Mouse (Mus musculus) G1E-ER4 (cell line): ENCODE results near the gene Shisa3. TPM values are rescaled to one million over a fixed set of nuclear protein-coding genes. Genes with fewer than 3 reads are reported as not detected.

Experiments
- GATA1 ChIP-seq: IDR thresholded peaks from one replicate; pipeline ENCODE4 v1.8.0; 2012; ENCODE audit warnings: low read length, inconsistent platforms
- polyA plus RNA-seq: library from polyadenylated mRNA; stranded (reverse); fragments of >175 nt; gene quantifications from 2 replicates; pipeline ENCODE4 v1.2.3, GENCODE M21; 2012

Gene Shisa3
- polyA plus RNA-seq, 1 experiment = not detected

DNA sequence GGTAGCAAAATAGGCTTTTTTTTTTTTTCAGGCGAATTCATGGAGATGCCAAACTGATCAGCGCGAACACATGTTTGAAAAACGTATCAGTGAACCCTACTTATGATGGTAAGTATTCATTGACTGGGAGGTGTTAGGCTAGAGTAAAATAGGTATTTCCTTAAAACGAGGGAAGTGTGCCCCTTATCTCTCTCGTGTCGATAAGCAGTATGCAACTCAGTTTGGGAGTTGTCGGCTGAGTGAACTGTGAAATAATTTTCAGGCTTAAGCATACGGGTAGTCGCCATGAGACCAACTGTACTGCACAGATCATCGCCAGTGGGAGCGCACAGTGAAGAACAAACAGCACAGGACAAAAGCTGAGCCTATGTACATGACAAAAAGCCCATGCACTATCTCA lies 13.5 kb downstream of the Shisa3 start:
- no peak for TF ChIP-seq GATA1

GRCm38 (mm10) chr5:67628180-67628940 lies 20.7 kb downstream of the Shisa3 start:
- no peak for TF ChIP-seq GATA1

- no peak for TF ChIP-seq GATA1
Observed at GRCm38 (mm10) chr5:67629440-67629839, 21.8 kb downstream of the Shisa3 start.

DNA sequence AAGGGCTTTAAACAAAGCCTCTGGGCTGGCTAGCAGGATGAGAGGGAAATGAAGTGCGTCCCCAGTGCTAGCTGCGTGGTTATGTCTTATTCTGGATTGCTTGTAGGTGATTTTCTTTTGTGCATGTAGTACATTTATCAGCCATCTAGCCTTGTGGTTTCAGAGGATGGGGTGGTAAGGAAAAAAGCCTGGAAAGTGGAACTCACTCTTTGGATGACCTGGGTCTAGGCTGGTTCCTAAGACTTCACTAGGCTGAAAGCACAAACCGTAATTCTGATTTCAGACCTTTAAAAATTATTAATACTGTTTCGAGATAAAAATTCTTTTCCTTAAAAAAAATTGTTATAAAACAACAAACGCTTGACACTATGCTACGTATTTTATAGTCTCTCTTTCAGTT lies 22.2 kb downstream of the Shisa3 start:
- no peak for TF ChIP-seq GATA1

- TF ChIP-seq GATA1 = no peak
Observed at GRCm38 (mm10) chr5:67631261-67631660, 23.6 kb downstream of the Shisa3 start.

DNA sequence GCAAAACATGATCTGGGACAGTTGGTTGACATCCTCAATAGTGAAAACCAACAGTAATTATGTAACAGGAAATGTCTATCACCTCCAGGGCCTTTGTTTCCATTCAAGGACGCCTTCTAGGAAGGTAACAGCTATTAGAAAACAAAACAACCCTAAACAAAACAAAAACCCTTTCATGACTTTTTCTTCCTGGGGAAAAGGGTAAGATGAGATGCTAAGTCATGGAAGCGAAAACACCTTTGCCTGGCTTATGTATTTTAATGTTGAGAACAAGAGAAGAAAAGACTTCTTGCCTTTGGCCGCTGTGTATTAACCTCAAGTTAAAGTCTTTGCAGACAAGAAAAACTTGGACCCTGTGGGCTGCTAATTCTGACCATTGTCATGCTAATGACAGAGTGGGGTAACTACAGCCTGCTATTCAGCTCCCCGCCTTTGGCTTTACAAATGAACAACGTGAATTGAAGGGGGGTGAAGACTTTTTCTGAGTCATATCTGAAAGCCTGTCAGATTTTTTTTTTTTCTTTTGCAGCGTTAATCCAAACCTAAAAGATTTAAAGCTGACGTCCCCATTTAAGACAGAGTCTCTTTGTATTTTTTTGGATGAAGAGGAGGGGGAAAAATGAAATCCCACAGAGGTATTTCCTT lies 25.6 kb downstream of the Shisa3 start:
- TF ChIP-seq GATA1 = no peak

GRCm38 (mm10) chr5:67633831-67634268 lies 26.2 kb downstream of the Shisa3 start:
- no peak for TF ChIP-seq GATA1

- TF ChIP-seq GATA1 = no peak
Observed at GRCm38 (mm10) chr5:67634339-67634738, 26.7 kb downstream of the Shisa3 start.

DNA sequence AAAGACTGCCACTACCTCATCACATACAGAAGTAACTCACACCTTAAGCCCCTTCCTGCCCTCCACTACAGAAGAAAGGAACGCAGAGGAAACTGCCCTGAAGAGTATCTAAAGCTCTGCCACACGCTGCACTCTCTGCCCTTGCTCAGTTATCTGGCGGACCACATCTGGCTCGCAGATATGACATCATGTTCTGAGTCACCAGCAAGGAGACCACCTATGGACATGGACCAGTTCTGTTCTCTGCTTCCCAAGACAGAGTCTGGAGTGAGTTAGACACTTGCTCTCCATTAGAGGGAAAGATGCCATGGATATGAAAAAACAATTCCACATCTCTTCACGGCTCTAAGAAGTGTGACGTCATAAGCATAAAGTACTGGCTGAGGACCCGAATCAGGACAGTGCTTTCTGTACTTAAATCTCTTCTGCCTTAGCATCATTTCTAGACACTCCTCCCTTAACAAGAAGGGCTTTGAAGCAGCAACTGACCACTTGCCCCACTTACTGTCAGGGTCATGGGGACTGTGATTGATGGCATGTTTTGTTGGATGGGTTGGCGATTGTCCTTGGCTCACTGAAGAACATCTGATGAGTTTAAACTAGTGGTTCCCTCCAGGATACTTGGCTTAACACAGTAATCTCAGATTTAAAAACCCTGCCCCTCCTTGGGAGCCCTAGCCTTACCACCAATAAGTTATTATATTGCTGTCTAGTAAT lies 33.1 kb downstream of the Shisa3 start:
- no peak for TF ChIP-seq GATA1

GRCm38 (mm10) chr5:67641406-67642120 lies 33.9 kb downstream of the Shisa3 start:
- TF ChIP-seq GATA1 = no peak

DNA sequence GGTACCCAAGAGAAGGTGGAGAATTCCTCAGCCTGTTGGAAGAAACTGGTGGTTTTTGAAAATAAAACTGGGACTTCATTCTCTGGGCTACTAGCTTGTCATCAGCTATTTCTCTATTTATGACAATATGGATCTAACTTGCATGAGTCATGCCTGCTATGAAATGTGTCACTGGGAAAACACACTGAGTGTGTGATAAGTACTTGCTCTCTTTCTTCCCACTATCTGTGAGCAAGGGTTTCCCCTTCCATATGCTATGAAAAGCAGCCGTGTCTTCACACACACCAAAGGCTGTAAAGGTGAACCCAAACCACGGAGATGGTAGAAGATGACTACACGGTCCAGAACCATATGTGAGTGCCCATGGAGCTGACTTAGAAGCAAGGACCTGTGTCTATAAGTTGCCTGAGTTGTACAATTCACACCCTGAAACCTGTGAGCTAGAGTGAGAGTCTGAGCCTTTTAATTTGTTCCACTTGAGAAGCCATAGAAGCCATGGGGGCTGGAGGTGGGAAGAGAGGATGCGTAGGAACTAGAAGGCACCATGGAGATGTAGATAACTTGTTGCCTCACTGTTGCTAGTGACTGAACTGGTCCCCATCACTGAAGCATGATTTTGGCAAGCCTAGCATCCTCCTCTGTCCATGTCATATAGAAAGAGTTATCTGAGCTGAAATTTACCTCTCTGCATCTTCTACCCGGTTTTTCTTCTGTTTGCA lies 36.0 kb downstream of the Shisa3 start:
- no peak for TF ChIP-seq GATA1

DNA sequence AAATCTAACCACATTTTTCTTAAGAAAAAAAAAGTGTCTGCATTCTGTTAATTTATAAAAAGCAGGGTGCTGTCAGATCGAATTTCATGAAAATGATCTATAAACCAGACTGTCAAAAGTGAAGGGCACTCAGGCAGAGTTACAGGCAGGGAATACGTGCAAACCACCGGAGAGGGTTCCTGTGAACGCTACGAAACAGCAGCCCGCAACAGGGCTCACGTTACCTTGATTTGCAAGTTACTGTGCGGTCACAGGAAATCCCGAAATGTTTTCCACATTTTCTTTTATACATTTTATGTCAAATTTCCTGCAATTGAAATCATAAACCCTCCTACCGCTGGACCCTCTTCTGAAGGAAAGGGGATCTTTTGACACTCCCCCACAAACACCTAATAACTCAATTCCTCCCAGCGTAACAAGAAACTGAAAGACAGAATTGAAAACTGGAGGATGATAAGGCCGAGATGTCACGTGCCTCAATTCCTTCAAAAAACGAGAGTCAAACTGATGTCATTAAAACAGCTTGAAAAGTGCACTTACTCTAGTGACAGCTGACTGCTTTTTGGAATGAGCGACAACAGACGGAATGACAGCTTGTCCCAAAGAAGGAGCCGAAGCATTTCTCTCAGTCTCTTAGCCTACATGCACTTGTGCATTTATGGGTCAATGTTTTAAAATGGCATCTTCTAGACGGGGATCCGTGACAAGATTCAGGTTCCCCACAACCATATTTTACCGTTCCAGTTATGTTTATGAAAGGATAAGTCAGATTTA lies 39.3 kb downstream of the Shisa3 start:
- no peak for TF ChIP-seq GATA1

GRCm38 (mm10) chr5:67647568-67647967 lies 39.9 kb downstream of the Shisa3 start:
- TF ChIP-seq GATA1 = no peak

GRCm38 (mm10) chr5:67649156-67649555 lies 41.5 kb downstream of the Shisa3 start:
- no peak for TF ChIP-seq GATA1
